8 mouse cellular contexts compared by ENCODE assay signal in genomic region chr16:45409064-45409446, GRCm38 (mm10). TPM values are rescaled to one million over a fixed set of nuclear protein-coding genes. Genes with fewer than 3 reads are reported as not detected.
DNase-seq lines count a peak whose midpoint lies in the region; ATAC-seq and TF ChIP-seq lines count a peak whose summit lies in the region.
"Not testable (repeated sequence)": the region's sequence is repeated elsewhere in the genome, so short reads cannot be mapped to it uniquely, and the experiment has no call there.

No protein-coding gene starts in this region.

- not testable (repeated sequence) for H3K9me3 ChIP-seq in embryonic facial prominence, embryonic 12.5 days; forebrain, postnatal 0 days (ENCODE audit: low read length); hindbrain, embryonic 11.5 days (ENCODE audit: control insufficient read depth, low read length); limb, embryonic 15.5 days; lung, embryonic 16.5 days (ENCODE audit: control insufficient read depth, low read length); stomach, postnatal 0 days (ENCODE audit: control insufficient read depth, low read length)

- not testable (repeated sequence) for H3K4me1 ChIP-seq in embryonic facial prominence, embryonic 12.5 days; forebrain, postnatal 0 days (ENCODE audit: insufficient read depth); hindbrain, embryonic 11.5 days (replicated peaks; ENCODE audit: control insufficient read depth, insufficient read depth, low read length); kidney, adult 2 months (ENCODE audit: control insufficient read depth, insufficient read depth, low read length); limb, embryonic 15.5 days; lung, embryonic 16.5 days (replicated peaks; ENCODE audit: control insufficient read depth, insufficient read depth, low read length); stomach, postnatal 0 days (replicated peaks; ENCODE audit: control insufficient read depth, insufficient read depth)

- H3K36me3 ChIP-seq in embryonic facial prominence, embryonic 12.5 days; forebrain, postnatal 0 days (ENCODE audit: insufficient read depth); hindbrain, embryonic 11.5 days (ENCODE audit: control insufficient read depth, insufficient read depth, low read length); kidney, adult 2 months (ENCODE audit: control insufficient read depth, insufficient read depth, low read length); limb, embryonic 15.5 days; lung, embryonic 16.5 days (ENCODE audit: control insufficient read depth, insufficient read depth, low read length); myocyte (ENCODE audit: control insufficient read depth, insufficient read depth); stomach, postnatal 0 days (ENCODE audit: control insufficient read depth, insufficient read depth, low read length): not testable (repeated sequence)

- H3K79me2 ChIP-seq in myocyte (ENCODE audit: control insufficient read depth, insufficient read depth): peaks cover 36% of the 10 kb centered on the region

- not testable (repeated sequence) for TF ChIP-seq POLR2A in kidney, adult 2 months (IDR thresholded peaks at IDR 0.05; ENCODE audit: low read depth, low read length); myocyte (IDR thresholded peaks at IDR 0.05; ENCODE audit: insufficient read length, low read depth)

- H3K27ac ChIP-seq in embryonic facial prominence, embryonic 12.5 days; hindbrain, embryonic 11.5 days (ENCODE audit: low read depth, low read length); limb, embryonic 15.5 days; lung, embryonic 16.5 days (ENCODE audit: low read length); stomach, postnatal 0 days (replicated peaks): not testable (repeated sequence)
- H3K27ac ChIP-seq in forebrain, postnatal 0 days (ENCODE audit: low read depth, low read length): peak overlapping the region; percentile 99
- peak overlapping the region; percentile 53; the same call in 1 of the 2 replicates for H3K27ac ChIP-seq in kidney, adult 2 months (ENCODE audit: insufficient read depth, low read depth, low read length)

- not testable (repeated sequence) for TF ChIP-seq EP300 in stomach, postnatal 0 days (optimal IDR thresholded peaks at IDR 0.05)

- TF ChIP-seq CTCF in forebrain, postnatal 0 days (IDR thresholded peaks at IDR 0.05; ENCODE audit: low read depth); kidney, adult 2 months (conservative IDR thresholded peaks at IDR 0.05; ENCODE audit: insufficient read depth, insufficient read length, low read depth, low read length); stomach, postnatal 0 days (IDR thresholded peaks at IDR 0.05; ENCODE audit: low read depth): not testable (repeated sequence)

- H3K4me2 ChIP-seq in embryonic facial prominence, embryonic 12.5 days (replicated peaks): peak overlapping the region; percentile 69
- H3K4me2 ChIP-seq in forebrain, postnatal 0 days (ENCODE audit: low read depth): peak overlapping the region; percentile 44
- H3K4me2 ChIP-seq in hindbrain, embryonic 11.5 days (replicated peaks; ENCODE audit: low read depth, low read length): peak overlapping the region; percentile 74
- peak overlapping the region; percentile 74 for H3K4me2 ChIP-seq in limb, embryonic 15.5 days
- peak overlapping the region; percentile 69 for H3K4me2 ChIP-seq in lung, embryonic 16.5 days (ENCODE audit: low read depth, low read length)
- peak overlapping the region; percentile 73 for H3K4me2 ChIP-seq in myocyte (ENCODE audit: low read depth)
- H3K4me2 ChIP-seq in stomach, postnatal 0 days (replicated peaks; ENCODE audit: low read depth): peak overlapping the region; percentile 66

- H3K4me3 ChIP-seq in embryonic facial prominence, embryonic 12.5 days: peak overlapping the region; percentile 61
- H3K4me3 ChIP-seq in forebrain, postnatal 0 days (ENCODE audit: low read depth, low read length): peak overlapping the region; percentile 59
- peak overlapping the region; percentile 55 for H3K4me3 ChIP-seq in hindbrain, embryonic 11.5 days (ENCODE audit: low read depth, low read length)
- peak overlapping the region; percentile 79 for H3K4me3 ChIP-seq in kidney, adult 2 months (ENCODE audit: insufficient read depth, low read depth, low read length)
- peak overlapping the region; percentile 59 for H3K4me3 ChIP-seq in limb, embryonic 15.5 days
- peak overlapping the region; percentile 70 for H3K4me3 ChIP-seq in lung, embryonic 16.5 days (ENCODE audit: low read length)
- peak overlapping the region; percentile 63 for H3K4me3 ChIP-seq in myocyte
- H3K4me3 ChIP-seq in stomach, postnatal 0 days (ENCODE audit: low read depth, low read length): peak overlapping the region; percentile 66

- DNase-seq in forebrain, postnatal 0 days; hindbrain, embryonic 11.5 days (ENCODE audit: low spot score); kidney, adult 2 months; stomach, postnatal 0 days (ENCODE audit: low spot score): not testable (repeated sequence)

- WGBS in embryonic facial prominence, embryonic 12.5 days: 37% methylated on average over 7 of the region's 7 CpGs
- WGBS in forebrain, postnatal 0 days: 20% methylated on average over 7 of the region's 7 CpGs
- 45% methylated on average over 7 of the region's 7 CpGs for WGBS in hindbrain, embryonic 11.5 days
- WGBS in kidney, adult 2 months: 28% methylated on average over 7 of the region's 7 CpGs
- 35% methylated on average over 7 of the region's 7 CpGs for WGBS in limb, embryonic 15.5 days
- WGBS in lung, embryonic 16.5 days: 25% methylated on average over 7 of the region's 7 CpGs
- WGBS in stomach, postnatal 0 days: 31% methylated on average over 7 of the region's 7 CpGs

- peak overlapping the region; percentile 20 for H3ac ChIP-seq in myocyte (ENCODE audit: control insufficient read depth, insufficient read length)

- H3K9ac ChIP-seq in embryonic facial prominence, embryonic 12.5 days: peak overlapping the region; percentile 59; the same call in 1 of the 2 replicates
- peak overlapping the region; percentile 87 for H3K9ac ChIP-seq in forebrain, postnatal 0 days
- H3K9ac ChIP-seq in hindbrain, embryonic 11.5 days (ENCODE audit: low read depth, low read length); limb, embryonic 15.5 days; stomach, postnatal 0 days (ENCODE audit: low read length): not testable (repeated sequence)
- H3K9ac ChIP-seq in lung, embryonic 16.5 days (ENCODE audit: low read length): peak overlapping the region; percentile 76; the same call in 1 of the 2 replicates

- H3K27me3 ChIP-seq in embryonic facial prominence, embryonic 12.5 days; forebrain, postnatal 0 days (ENCODE audit: insufficient read depth, low read length); hindbrain, embryonic 11.5 days (ENCODE audit: control insufficient read depth, insufficient read depth, low read length); kidney, adult 2 months (replicated peaks; ENCODE audit: control insufficient read depth, insufficient read depth, low read length); limb, embryonic 15.5 days; lung, embryonic 16.5 days (ENCODE audit: control insufficient read depth, insufficient read depth, low read depth, low read length); myocyte (ENCODE audit: control insufficient read depth, insufficient read depth, insufficient read length); stomach, postnatal 0 days (ENCODE audit: control insufficient read depth, insufficient read depth, low read length): not testable (repeated sequence)

- ATAC-seq in embryonic facial prominence, embryonic 12.5 days (ENCODE audit: insufficient number of reproducible peaks, insufficient read depth, low FRiP score, low TSS enrichment): 0 out of 2 replicates have a peak, but pooled peaks have one; percentile 8
- ATAC-seq in forebrain, postnatal 0 days: peak; percentile 45
- ATAC-seq in hindbrain, embryonic 11.5 days (ENCODE audit: low FRiP score): peak; percentile 38
- not testable (repeated sequence) for ATAC-seq in limb, embryonic 15.5 days (ENCODE audit: insufficient number of reproducible peaks, low FRiP score, low TSS enrichment, low read depth)
- peak; percentile 37 for ATAC-seq in lung, embryonic 16.5 days (ENCODE audit: low read depth)
- peak; percentile 29; the same call in 1 of the 2 replicates for ATAC-seq in stomach, postnatal 0 days (ENCODE audit: low FRiP score, low TSS enrichment)

RNA-seq across cellular contexts. Expression of gene Cd200, which starts 0.2 kb away (rescaled TPM):
- 27.2 and 28.4 TPM in 2 replicates for polyA plus RNA-seq in embryonic facial prominence, embryonic 12.5 days (2016; fragmentation: Nextera tagmentation; extraction: Ambion mirVana)
- 312 and 318 TPM in 2 replicates for total RNA-seq in forebrain, postnatal 0 days (2014; rRNA removed)
- polyA plus RNA-seq in forebrain, postnatal 0 days (2015; fragmentation: Nextera tagmentation; extraction: Ambion mirVana): 433 and 445 TPM in 2 replicates
- 49.4 and 52.9 TPM in 2 replicates for polyA plus RNA-seq in hindbrain, embryonic 11.5 days (2014; fragmentation: Nextera tagmentation; extraction: Ambion mirVana)
- polyA plus RNA-seq in kidney, adult 2 months (2012; rRNA removed): 54.5 and 72.9 TPM in 2 replicates
- polyA plus RNA-seq in limb, embryonic 15.5 days (2015; fragmentation: Nextera tagmentation; extraction: Ambion mirVana): 27.6 and 35.6 TPM in 2 replicates
- 80.1 and 82.9 TPM in 2 replicates for polyA plus RNA-seq in lung, embryonic 16.5 days (2015; fragmentation: Nextera tagmentation; extraction: Ambion mirVana)
- polyA plus RNA-seq in myocyte (2012; fragmentation: generic; extraction: Trizol): 40.3 TPM
- 84.1 and 87.8 TPM in 2 replicates for polyA plus RNA-seq in stomach, postnatal 0 days (2015; fragmentation: Nextera tagmentation; extraction: Ambion mirVana)
